Mouse (Mus musculus) stomach, embryonic 14.5 days (tissue): Measurements from ENCODE around the gene 0610010K14Rik. TPM values are rescaled to one million over a fixed set of nuclear protein-coding genes. Genes with fewer than 3 reads are reported as not detected.

Experiments used
- ATAC-seq: fragments of 200-750 bp; cut with Nextera tagmentation; 2 replicates; pipeline ENCODE4 v1.8.0; 2017; ENCODE audit warnings: low read depth, moderate TSS enrichment; ENCODE audit not compliant: insufficient number of reproducible peaks, insufficient read depth, low FRiP score
- H3K27ac ChIP-seq: fragments of 300-500 bp; sonication (generic); 2 replicates; pipeline ENCODE4 v1.5.1; 2014; ENCODE audit warnings: mild to moderate bottlenecking, low read length, moderate library complexity, mixed read lengths
- H3K27me3 ChIP-seq: fragments of 300-500 bp; sonication (generic); 2 replicates; pipeline ENCODE4 v1.6.1; 2014; ENCODE audit warnings: low read length, control low read depth, mixed read lengths; ENCODE audit not compliant: control insufficient read depth, insufficient read depth
- H3K36me3 ChIP-seq: fragments of 300-500 bp; sonication (generic); 2 replicates; pipeline ENCODE4 v1.6.1; 2014; ENCODE audit warnings: mild to moderate bottlenecking, control low read depth, low read length, moderate library complexity, mixed read lengths; ENCODE audit not compliant: control insufficient read depth, insufficient read depth
- H3K4me1 ChIP-seq: fragments of 300-500 bp; sonication (generic); 2 replicates; pipeline ENCODE4 v1.6.1; 2014; ENCODE audit warnings: low read length, control low read depth, mixed read lengths; ENCODE audit not compliant: control insufficient read depth, insufficient read depth
- H3K4me2 ChIP-seq: fragments of 300-500 bp; sonication (generic); replicated peaks from 2 replicates; pipeline ENCODE4 v1.6.1; 2014; ENCODE audit warnings: low read depth, low read length, control low read depth
- H3K4me3 ChIP-seq: fragments of 300-500 bp; sonication (generic); 2 replicates; pipeline ENCODE4 v1.5.1; 2014; ENCODE audit warnings: low read depth, low read length, control low read depth
- H3K9ac ChIP-seq: fragments of 300-500 bp; sonication (generic); replicated peaks from 2 replicates; pipeline ENCODE4 v1.6.1; 2014; ENCODE audit warnings: low read depth, mild to moderate bottlenecking, control low read depth, low read length, moderate library complexity, mixed read lengths
- H3K9me3 ChIP-seq: fragments of 300-500 bp; sonication (generic); 2 replicates; pipeline ENCODE4 v1.6.1; 2016; ENCODE audit warnings: low read depth, low read length, control low read depth; ENCODE audit not compliant: control insufficient read depth
- WGBS: fragments of 180-500 bp; shearing (Covaris S2); extraction: QIAGEN DNeasy Blood & Tissue Kit; methylation state at CpG from one replicate; pipeline ENCODE4 v1.1.7; 2014; 5-methylcytosine and 5-hydroxymethylcytosine counted together
- microRNA counts: library from miRNA; unstranded; fragments of <30 nt; microRNA quantifications from one replicate; lab custom pipeline; 2016
- microRNA-seq: library from miRNA; unstranded; fragments of <30 nt; microRNA quantifications from one replicate; pipeline ENCODE4, GENCODE M21; 2016
- polyA plus RNA-seq: library from polyadenylated mRNA; unstranded; fragments of >200 nt; fragmentation: Nextera tagmentation; extraction: Ambion mirVana; gene quantifications from 2 replicates; pipeline ENCODE4 v1.2.1, GENCODE M21; 2014

0610010K14Rik gene
- polyA plus RNA-seq, 1 experiment from 2014 or later: 167 TPM

DNA sequence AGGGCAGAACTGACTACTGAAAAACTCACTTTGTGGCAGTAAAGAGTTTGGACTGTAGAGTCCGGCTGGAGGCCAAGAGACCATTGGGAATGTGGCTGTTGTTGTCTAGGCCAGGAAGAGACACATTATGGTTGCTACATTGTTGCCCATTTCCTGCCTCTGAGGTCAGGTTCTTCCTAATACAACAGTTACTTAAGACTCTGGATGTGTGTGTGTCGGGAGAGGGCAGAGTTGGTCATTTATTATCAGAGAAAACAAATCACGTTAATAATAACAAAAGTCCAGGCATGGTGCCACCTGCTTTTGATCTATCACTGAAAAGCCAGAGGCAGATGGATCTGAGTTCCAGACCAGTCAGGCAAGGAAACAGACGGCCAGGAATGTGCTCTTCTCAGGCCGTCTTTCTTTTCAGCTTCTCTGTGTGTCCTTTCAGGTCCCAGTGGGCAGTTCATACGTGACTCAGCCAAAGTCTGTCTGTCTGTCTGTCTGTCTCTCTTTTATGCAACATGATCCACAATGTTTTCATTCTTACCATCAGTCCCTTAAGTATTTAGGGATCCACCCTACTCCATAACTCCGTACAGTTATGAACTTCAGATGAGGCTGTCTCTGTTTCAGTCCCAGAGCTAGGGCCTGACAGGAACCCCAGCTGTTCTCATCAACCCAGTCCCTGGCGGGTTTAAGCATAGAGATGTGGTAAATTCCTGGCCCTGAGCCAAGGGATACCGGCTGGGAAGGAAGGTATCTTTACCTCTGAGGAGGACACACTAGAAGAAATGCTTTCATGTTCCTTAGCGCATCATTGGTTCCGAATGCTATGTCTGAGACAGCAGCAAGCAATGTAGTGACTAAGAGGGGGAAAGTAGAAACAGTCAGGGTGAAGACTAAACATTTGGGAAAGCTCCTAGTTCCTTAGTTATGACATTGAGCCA is 44.1 kb downstream of the 0610010K14Rik start:
- H3K4me2 ChIP-seq: no peak overlapping the region
- peaks cover 9% of the 10 kb centered on the region for H3K4me1 ChIP-seq
- no peak overlapping the region for H3K9ac ChIP-seq
- no peaks in the 10 kb centered on the region for H3K9me3 ChIP-seq
- no peaks in the 10 kb centered on the region for H3K36me3 ChIP-seq
- ATAC-seq: no peak
- H3K27ac ChIP-seq: 0 out of 2 replicates have a peak overlapping the region, but pooled peaks have one; percentile 39
- WGBS: 31% methylated on average over 11 of the region's 11 CpGs
- H3K27me3 ChIP-seq: no peaks in the 10 kb centered on the region
- no peak overlapping the region for H3K4me3 ChIP-seq

DNA sequence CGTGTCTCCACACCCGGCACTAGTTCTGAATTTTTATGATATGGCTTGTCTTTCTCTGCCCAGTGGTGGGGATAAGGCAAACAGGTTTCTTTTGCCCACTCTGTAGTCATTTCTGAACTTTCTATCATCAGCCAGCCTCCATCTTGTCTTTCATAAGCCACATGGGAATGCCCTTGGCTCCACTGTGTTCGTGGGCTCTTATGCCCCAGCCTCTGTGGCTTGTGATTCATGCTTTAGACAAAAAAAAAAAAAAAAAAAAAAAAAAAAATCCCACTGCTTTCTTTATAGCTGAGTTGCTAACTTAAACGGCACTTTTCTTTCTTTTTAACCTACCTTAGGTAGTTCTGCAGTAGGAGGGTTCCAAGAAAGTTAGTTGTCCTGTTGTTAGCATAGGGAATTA is 45.6 kb downstream of the 0610010K14Rik start:
- WGBS: 74% methylated on average over 4 of the region's 4 CpGs
- no peak overlapping the region for H3K4me2 ChIP-seq
- H3K9ac ChIP-seq: no peak overlapping the region
- no peak overlapping the region for H3K4me3 ChIP-seq
- H3K36me3 ChIP-seq: no peaks in the 10 kb centered on the region
- H3K27ac ChIP-seq: no peak overlapping the region
- no peaks in the 10 kb centered on the region for H3K27me3 ChIP-seq
- peaks cover 9% of the 10 kb centered on the region for H3K4me1 ChIP-seq
- no peak for ATAC-seq
- H3K9me3 ChIP-seq: no peaks in the 10 kb centered on the region

DNA sequence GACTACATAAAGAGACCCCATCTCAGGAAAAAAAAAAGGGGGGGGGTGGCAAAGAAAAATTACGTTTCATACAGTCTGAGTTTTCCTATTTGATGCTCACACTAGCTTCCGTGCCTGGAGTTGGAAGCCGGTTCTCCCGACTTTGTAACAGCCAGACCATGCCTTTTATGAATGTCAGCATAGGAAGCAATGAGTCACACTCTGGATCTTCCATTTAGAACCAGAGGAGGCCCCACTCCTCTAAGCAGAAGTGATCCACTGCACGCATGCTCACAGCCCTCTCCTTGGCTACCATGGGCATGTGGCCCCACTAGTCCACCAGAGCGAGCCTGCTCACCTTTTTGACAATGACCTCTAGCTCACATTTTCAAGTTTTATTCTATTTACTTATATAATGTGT is 46.5 kb downstream of the 0610010K14Rik start:
- Histone ChIP-seq H3K27ac (no peak overlapping the region), H3K9me3 (no peaks in the 10 kb centered on the region), H3K4me3 (no peak overlapping the region), H3K27me3 (no peaks in the 10 kb centered on the region), H3K36me3 (no peaks in the 10 kb centered on the region), H3K4me1 (peaks cover 9% of the 10 kb centered on the region), H3K4me2 (no peak overlapping the region), H3K9ac (no peak overlapping the region)
- 86% methylated on average over 6 of the region's 6 CpGs for WGBS
- no peak for ATAC-seq

DNA sequence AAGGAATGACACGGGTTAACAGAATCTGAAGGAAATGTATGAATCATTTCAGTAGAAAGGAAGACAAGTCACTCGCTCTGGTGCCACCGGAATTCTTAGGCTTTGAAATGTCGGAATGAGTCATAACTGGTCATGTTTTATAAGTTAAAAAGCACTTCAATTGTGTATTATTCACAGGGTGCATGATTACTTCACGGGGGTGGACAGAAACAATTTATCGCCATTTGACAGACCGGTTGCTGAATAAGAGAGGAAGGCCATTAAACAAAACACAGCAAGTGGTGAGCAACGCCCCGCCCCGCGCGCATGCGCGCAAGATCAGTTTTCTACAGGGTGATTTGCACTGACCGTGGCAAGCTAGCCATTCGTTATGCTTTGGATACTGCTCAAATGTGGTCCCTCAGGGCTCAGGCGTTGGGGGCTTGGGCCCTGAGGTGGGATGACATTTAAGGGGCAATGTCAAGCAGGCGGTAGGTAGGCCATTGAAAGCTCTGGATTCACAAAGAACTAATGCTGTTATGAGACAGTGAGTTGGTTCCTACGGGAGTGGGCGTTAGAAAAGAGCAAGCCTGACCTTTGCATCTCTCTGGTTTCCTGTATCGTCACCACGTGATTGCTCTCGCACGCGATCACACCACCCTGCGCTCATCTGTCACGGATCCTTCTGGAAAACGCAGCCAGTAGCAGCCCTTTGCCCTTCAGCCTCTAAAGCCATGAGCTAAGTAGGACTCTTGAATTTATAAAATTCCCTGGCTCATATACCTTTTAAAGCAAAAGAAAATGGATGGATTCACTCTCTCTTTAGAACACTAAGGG is 48.2 kb downstream of the 0610010K14Rik start:
- WGBS: 81% methylated on average over 28 of the region's 28 CpGs
- Histone ChIP-seq H3K9ac (no peak overlapping the region), H3K36me3 (no peaks in the 10 kb centered on the region), H3K27me3 (no peaks in the 10 kb centered on the region), H3K27ac (no peak overlapping the region), H3K4me1 (peaks cover 9% of the 10 kb centered on the region), H3K9me3 (no peaks in the 10 kb centered on the region), H3K4me3 (no peak overlapping the region), H3K4me2 (no peak overlapping the region)
- no peak for ATAC-seq

MicroRNA genes within 50 kb of the gene (microRNA counts, 519-probe panel; counts per million panel counts)
- microRNA mmu-miR-195 (lab: Ali Mortazavi, UCI) (not detected), microRNA mmu-miR-497 (lab: Ali Mortazavi, UCI) (2,038 counts per million, percentile 24 among the panel's probes with 10 or more counts)

Small RNA genes lying within 50 kb of the gene (microRNA-seq; reads per million reads assigned to microRNA genes)
- gene Mir195a (956 reads per million, percentile 71 among the genes with 10 or more reads in this experiment), gene Mir497 (not detected), gene Mir497b (not detected)

Other genes with a start within 250 kb of the 0610010K14Rik start
- gene Gabarap, start 246.8 kb downstream of the 0610010K14Rik start, polyA plus RNA-seq: 496 and 523 TPM in 2 replicates
- gene Phf23, start 242.1 kb downstream of the 0610010K14Rik start, polyA plus RNA-seq: 40.2 and 47.9 TPM in 2 replicates
- gene Dvl2, start 237.3 kb downstream of the 0610010K14Rik start, polyA plus RNA-seq: 29.0 and 29.9 TPM in 2 replicates
- 61.3 and 62.7 TPM in 2 replicates for gene Acadvl, start 222.5 kb downstream of the 0610010K14Rik start, polyA plus RNA-seq
- gene Dlg4, start 221.0 kb downstream of the 0610010K14Rik start, polyA plus RNA-seq: 12.4 and 13.8 TPM in 2 replicates
- gene Asgr1, start 183.8 kb downstream of the 0610010K14Rik start, polyA plus RNA-seq: not detected in 2 replicates
- gene Asgr2, start 145.3 kb downstream of the 0610010K14Rik start, polyA plus RNA-seq: 0.54 TPM in 1 of 2 replicates, not detected in the other
- gene Mgl2, start 107.6 kb downstream of the 0610010K14Rik start, polyA plus RNA-seq: 0.25 and 0.29 TPM in 2 replicates
- 0.98 and 1.0 TPM in 2 replicates for gene Clec10a, start 81.7 kb downstream of the 0610010K14Rik start, polyA plus RNA-seq
- 0.69 and 1.5 TPM in 2 replicates for gene Slc16a11, start 25.2 kb downstream of the 0610010K14Rik start, polyA plus RNA-seq
- gene Slc16a13, start 16.9 kb downstream of the 0610010K14Rik start, polyA plus RNA-seq: 5.6 and 8.8 TPM in 2 replicates
- 11.3 and 12.0 TPM in 2 replicates for gene Bcl6b, start 8.1 kb downstream of the 0610010K14Rik start, polyA plus RNA-seq
- 9.2 and 13.3 TPM in 2 replicates for gene Gm21988, start 1.9 kb upstream of the 0610010K14Rik start, polyA plus RNA-seq
- 157 and 164 TPM in 2 replicates for gene Rnasek, start 1.9 kb upstream of the 0610010K14Rik start, polyA plus RNA-seq
- gene Alox12, start 17.4 kb upstream of the 0610010K14Rik start, polyA plus RNA-seq: 13.0 and 14.6 TPM in 2 replicates
- gene Alox12e, start 84.7 kb upstream of the 0610010K14Rik start, polyA plus RNA-seq: not detected in 2 replicates
- gene Alox15, start 114.1 kb upstream of the 0610010K14Rik start, polyA plus RNA-seq: 2.4 and 4.1 TPM in 2 replicates
- gene Pelp1, start 172.1 kb upstream of the 0610010K14Rik start, polyA plus RNA-seq: 31.6 and 34.4 TPM in 2 replicates
- gene Arrb2, start 194.7 kb upstream of the 0610010K14Rik start, polyA plus RNA-seq: 15.9 and 17.2 TPM in 2 replicates
- gene Med11, start 214.0 kb upstream of the 0610010K14Rik start, polyA plus RNA-seq: 48.6 and 49.8 TPM in 2 replicates
- 0.39 and 0.50 TPM in 2 replicates for gene Zmynd15, start 221.5 kb upstream of the 0610010K14Rik start, polyA plus RNA-seq
- 7.8 and 8.6 TPM in 2 replicates for gene Cxcl16, start 222.1 kb upstream of the 0610010K14Rik start, polyA plus RNA-seq